Mouse (Mus musculus): Measurements from ENCODE around the gene Tfrc. TPM values are rescaled to one million over a fixed set of nuclear protein-coding genes. Genes with fewer than 3 reads are reported as not detected.

The Tfrc gene
- 23.1 and 23.7 TPM in 2 replicates for polyA plus RNA-seq (2015; fragmentation: Nextera tagmentation; extraction: Ambion mirVana)

DNA sequence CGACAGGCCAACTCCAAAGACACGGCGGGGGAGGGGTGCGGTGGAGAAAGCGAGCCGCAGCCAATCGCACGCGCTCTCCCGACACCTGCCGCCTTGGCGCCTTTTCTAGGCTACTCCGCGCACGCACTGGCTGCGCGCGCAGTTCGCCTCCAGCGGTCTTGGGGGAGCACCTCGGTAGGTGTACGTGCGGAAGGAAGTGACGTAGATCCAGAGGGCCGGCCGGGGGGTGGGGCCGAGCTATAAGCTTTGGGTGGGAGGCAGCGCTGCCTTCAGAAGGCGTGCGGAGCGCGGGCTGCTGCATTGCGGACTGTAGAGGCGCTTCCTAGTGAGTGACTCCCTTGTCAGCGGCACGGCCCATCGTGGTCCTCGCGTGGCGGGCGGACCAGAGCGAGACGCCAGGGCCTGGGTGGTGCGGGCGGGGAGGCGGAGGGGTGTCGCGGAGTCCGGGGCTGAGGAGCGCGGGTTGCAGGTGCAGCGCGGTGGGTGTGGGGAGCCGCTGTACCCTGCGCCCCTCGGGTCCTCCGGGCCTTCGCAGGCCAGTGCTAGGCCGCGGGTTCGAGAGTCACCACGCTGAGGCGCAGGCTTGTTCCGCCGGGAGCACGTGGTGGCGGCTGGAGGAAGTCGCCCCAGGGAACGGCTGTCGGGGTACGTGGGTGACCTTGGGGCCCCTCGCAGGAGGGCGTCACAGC, at the start of gene Tfrc:
TSS of gene Tfrc (plus strand) at position 209 of the 689 bp plus-strand sequence.
- peak; percentile 98 for ATAC-seq
- H3K4me1 ChIP-seq (replicated peaks; ENCODE audit: control insufficient read depth, insufficient read depth, low read length) = no peaks in the 10 kb centered on the region
- H3K27ac ChIP-seq (ENCODE audit: low read depth, low read length) = peak within 1 kb of the TSS; percentile 88
- H3K9me3 ChIP-seq (ENCODE audit: control insufficient read depth) = no peaks in the 10 kb centered on the region
- peak within 1 kb of the TSS; percentile 95 for H3K4me2 ChIP-seq (replicated peaks; ENCODE audit: low read depth)
- TF ChIP-seq CTCF (IDR thresholded peaks at IDR 0.05; ENCODE audit: low read depth) = peak; percentile 15; the same call in 1 of the 2 replicates
- peak within 1 kb of the TSS; percentile 75 for H3K4me3 ChIP-seq (ENCODE audit: low read depth, low read length)
- H3K9ac ChIP-seq (ENCODE audit: low read depth, low read length) = peak within 1 kb of the TSS; percentile 76
- H3K27me3 ChIP-seq (replicated peaks; ENCODE audit: control insufficient read depth, insufficient read depth, low read length) = no peaks in the 10 kb centered on the region
- no peaks in the 10 kb centered on the region for H3K36me3 ChIP-seq (ENCODE audit: control insufficient read depth, insufficient read depth)
- WGBS = under 1% methylated on average over 65 of the region's 73 CpGs

DNA sequence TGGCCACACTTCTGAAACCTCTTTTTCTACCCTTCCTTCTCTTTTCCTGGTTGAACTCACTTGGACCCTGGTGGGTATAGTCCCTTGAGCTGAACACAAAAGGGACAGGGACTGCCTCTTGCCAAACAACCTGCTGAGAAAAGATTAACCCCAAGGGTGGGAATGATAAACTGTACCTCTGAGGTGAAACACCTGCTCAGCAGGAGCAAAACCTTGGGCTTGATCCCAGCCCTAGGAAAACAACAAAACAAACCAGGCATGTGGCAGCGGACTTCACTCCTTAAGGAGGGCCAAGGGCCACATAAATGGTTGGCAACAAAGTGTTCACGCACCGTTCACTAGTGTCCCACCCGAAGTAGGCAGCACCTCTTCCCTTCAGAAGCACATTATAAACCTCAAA, 49.2 kb upstream of the Tfrc start:
- H3K27me3 ChIP-seq (replicated peaks; ENCODE audit: control insufficient read depth, insufficient read depth, low read length) = no peaks in the 10 kb centered on the region
- H3K4me2 ChIP-seq (replicated peaks; ENCODE audit: low read depth) = no peak overlapping the region
- no peak for TF ChIP-seq CTCF (IDR thresholded peaks at IDR 0.05; ENCODE audit: low read depth)
- no peaks in the 10 kb centered on the region for H3K36me3 ChIP-seq (ENCODE audit: control insufficient read depth, insufficient read depth)
- H3K9me3 ChIP-seq (ENCODE audit: control insufficient read depth) = no peaks in the 10 kb centered on the region
- 0 out of 2 replicates have a peak, but pooled peaks cover 2% of the 10 kb centered on the region for H3K4me1 ChIP-seq (replicated peaks; ENCODE audit: control insufficient read depth, insufficient read depth, low read length)
- no peak overlapping the region for H3K27ac ChIP-seq (ENCODE audit: low read depth, low read length)
- no peak overlapping the region for H3K4me3 ChIP-seq (ENCODE audit: low read depth, low read length)
- ATAC-seq = peak; percentile 11; the same call in 1 of the 2 replicates
- 37% methylated on average over 4 of the region's 4 CpGs for WGBS
- no peak overlapping the region for H3K9ac ChIP-seq (ENCODE audit: low read depth, low read length)

- H3K36me3 ChIP-seq (ENCODE audit: control insufficient read depth, insufficient read depth) = no peaks in the 10 kb centered on the region
- H3K4me1 ChIP-seq (replicated peaks; ENCODE audit: control insufficient read depth, insufficient read depth, low read length) = 0 out of 2 replicates have a peak, but pooled peaks cover 2% of the 10 kb centered on the region
- peak; percentile 33 for TF ChIP-seq CTCF (IDR thresholded peaks at IDR 0.05; ENCODE audit: low read depth)
- no peak overlapping the region for H3K4me2 ChIP-seq (replicated peaks; ENCODE audit: low read depth)
- H3K4me3 ChIP-seq (ENCODE audit: low read depth, low read length) = no peak overlapping the region
- H3K9ac ChIP-seq (ENCODE audit: low read depth, low read length) = no peak overlapping the region
- peak overlapping the region; percentile 57; the same call in 1 of the 2 replicates for H3K27ac ChIP-seq (ENCODE audit: low read depth, low read length)
- H3K27me3 ChIP-seq (replicated peaks; ENCODE audit: control insufficient read depth, insufficient read depth, low read length) = no peaks in the 10 kb centered on the region
- ATAC-seq = peak; percentile 95
- H3K9me3 ChIP-seq (ENCODE audit: control insufficient read depth) = no peaks in the 10 kb centered on the region
- WGBS = 39% methylated on average over 5 of the region's 5 CpGs
Observed at GRCm38 (mm10) chr16:32563056-32563793, 45.5 kb upstream of the Tfrc start.

DNA sequence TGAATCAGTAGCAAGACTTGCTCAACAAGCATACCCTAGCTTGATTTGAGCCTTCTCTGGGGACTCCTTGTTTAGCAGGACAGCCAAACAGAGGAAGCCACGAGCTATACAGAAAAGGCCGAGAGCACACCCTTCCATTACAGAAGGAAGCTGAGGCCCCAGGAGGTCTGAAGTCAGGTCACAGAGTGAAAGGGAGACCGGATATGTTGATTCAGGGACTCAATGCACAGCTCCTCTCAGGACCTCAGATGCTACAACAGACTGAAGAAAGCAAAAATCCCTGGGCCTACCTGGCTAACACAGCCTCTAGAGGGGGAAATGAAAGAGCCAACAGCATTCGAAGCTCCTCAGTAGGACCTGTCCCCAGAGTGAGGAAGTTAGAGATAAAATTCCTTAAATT, 41.4 kb upstream of the Tfrc start:
- H3K27ac ChIP-seq (ENCODE audit: low read depth, low read length) = no peak overlapping the region
- no peak overlapping the region for H3K9ac ChIP-seq (ENCODE audit: low read depth, low read length)
- no peaks in the 10 kb centered on the region for H3K36me3 ChIP-seq (ENCODE audit: control insufficient read depth, insufficient read depth)
- TF ChIP-seq CTCF (IDR thresholded peaks at IDR 0.05; ENCODE audit: low read depth) = no peak
- no peak for ATAC-seq
- no peak overlapping the region for H3K4me2 ChIP-seq (replicated peaks; ENCODE audit: low read depth)
- 61% methylated on average over 4 of the region's 4 CpGs for WGBS
- H3K9me3 ChIP-seq (ENCODE audit: control insufficient read depth) = no peaks in the 10 kb centered on the region
- no peak overlapping the region for H3K4me3 ChIP-seq (ENCODE audit: low read depth, low read length)
- 0 out of 2 replicates have a peak, but pooled peaks cover 2% of the 10 kb centered on the region for H3K4me1 ChIP-seq (replicated peaks; ENCODE audit: control insufficient read depth, insufficient read depth, low read length)
- no peaks in the 10 kb centered on the region for H3K27me3 ChIP-seq (replicated peaks; ENCODE audit: control insufficient read depth, insufficient read depth, low read length)

DNA sequence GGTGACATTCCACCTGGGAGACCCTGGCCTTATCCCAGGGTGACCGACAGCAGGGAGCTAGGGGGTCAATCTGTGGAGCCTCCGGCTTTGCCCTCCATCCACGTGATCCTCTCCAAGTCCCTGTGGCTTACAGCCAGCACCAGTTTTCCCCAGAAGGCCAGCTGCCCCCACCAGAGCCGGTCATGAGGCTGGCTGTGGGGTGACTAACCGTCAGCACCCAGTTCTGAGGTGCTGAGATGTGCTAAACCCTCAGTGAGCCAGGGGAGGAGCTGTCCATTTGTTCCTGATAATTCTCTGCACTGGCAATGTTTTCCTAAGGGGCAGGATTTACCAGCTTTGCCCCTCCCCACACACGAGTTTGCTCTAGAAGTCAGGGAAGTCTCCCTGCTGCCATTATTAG, 40.3 kb upstream of the Tfrc start:
- Histone ChIP-seq H3K4me2 (replicated peaks; ENCODE audit: low read depth) (no peak overlapping the region), H3K4me3 (ENCODE audit: low read depth, low read length) (no peak overlapping the region), H3K4me1 (replicated peaks; ENCODE audit: control insufficient read depth, insufficient read depth, low read length) (0 out of 2 replicates have a peak, but pooled peaks cover 2% of the 10 kb centered on the region), H3K27me3 (replicated peaks; ENCODE audit: control insufficient read depth, insufficient read depth, low read length) (no peaks in the 10 kb centered on the region), H3K9me3 (ENCODE audit: control insufficient read depth) (no peaks in the 10 kb centered on the region), H3K27ac (ENCODE audit: low read depth, low read length) (no peak overlapping the region), H3K36me3 (ENCODE audit: control insufficient read depth, insufficient read depth) (no peaks in the 10 kb centered on the region), H3K9ac (ENCODE audit: low read depth, low read length) (no peak overlapping the region)
- 54% methylated on average over 6 of the region's 6 CpGs for WGBS
- ATAC-seq = 0 out of 2 replicates have a peak, but pooled peaks have one; percentile 25
- no peak for TF ChIP-seq CTCF (IDR thresholded peaks at IDR 0.05; ENCODE audit: low read depth)

DNA sequence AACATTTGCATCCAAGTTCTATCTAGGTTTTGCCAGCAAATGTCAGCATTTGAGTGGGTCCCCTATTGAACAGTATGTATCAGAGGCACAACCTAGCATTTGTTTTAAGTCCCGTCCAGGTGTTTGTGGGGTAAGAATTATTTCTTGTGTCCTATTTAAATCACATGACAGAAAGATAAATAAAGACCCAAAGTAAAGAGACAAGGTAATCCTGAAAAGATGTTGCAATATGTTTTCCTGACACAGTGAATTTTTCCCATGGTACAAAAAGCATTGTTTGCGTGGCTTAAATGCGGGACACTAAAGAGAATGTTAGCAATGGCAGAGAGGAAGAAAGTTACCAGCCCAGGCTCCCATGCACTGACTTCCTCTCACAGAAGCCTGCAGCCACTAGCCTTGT, 38.7 kb upstream of the Tfrc start:
- 83% methylated on average over 3 of the region's 3 CpGs for WGBS
- no peak overlapping the region for H3K4me3 ChIP-seq (ENCODE audit: low read depth, low read length)
- H3K4me2 ChIP-seq (replicated peaks; ENCODE audit: low read depth) = no peak overlapping the region
- no peaks in the 10 kb centered on the region for H3K27me3 ChIP-seq (replicated peaks; ENCODE audit: control insufficient read depth, insufficient read depth, low read length)
- no peak overlapping the region for H3K9ac ChIP-seq (ENCODE audit: low read depth, low read length)
- H3K36me3 ChIP-seq (ENCODE audit: control insufficient read depth, insufficient read depth) = no peaks in the 10 kb centered on the region
- H3K4me1 ChIP-seq (replicated peaks; ENCODE audit: control insufficient read depth, insufficient read depth, low read length) = no peaks in the 10 kb centered on the region
- TF ChIP-seq CTCF (IDR thresholded peaks at IDR 0.05; ENCODE audit: low read depth) = no peak
- H3K9me3 ChIP-seq (ENCODE audit: control insufficient read depth) = no peaks in the 10 kb centered on the region
- ATAC-seq = no peak
- no peak overlapping the region for H3K27ac ChIP-seq (ENCODE audit: low read depth, low read length)
